Mouse (Mus musculus): ENCODE measurements around the gene Adcy7. TPM values are rescaled to one million over a fixed set of nuclear protein-coding genes. Genes with fewer than 3 reads are reported as not detected.
A peak's percentile ranks its signal among the peaks of the same experiment; 100 is the strongest.

Adcy7 gene
- polyA plus RNA-seq, 1 experiment from 2014 or later: 1.7 TPM

DNA sequence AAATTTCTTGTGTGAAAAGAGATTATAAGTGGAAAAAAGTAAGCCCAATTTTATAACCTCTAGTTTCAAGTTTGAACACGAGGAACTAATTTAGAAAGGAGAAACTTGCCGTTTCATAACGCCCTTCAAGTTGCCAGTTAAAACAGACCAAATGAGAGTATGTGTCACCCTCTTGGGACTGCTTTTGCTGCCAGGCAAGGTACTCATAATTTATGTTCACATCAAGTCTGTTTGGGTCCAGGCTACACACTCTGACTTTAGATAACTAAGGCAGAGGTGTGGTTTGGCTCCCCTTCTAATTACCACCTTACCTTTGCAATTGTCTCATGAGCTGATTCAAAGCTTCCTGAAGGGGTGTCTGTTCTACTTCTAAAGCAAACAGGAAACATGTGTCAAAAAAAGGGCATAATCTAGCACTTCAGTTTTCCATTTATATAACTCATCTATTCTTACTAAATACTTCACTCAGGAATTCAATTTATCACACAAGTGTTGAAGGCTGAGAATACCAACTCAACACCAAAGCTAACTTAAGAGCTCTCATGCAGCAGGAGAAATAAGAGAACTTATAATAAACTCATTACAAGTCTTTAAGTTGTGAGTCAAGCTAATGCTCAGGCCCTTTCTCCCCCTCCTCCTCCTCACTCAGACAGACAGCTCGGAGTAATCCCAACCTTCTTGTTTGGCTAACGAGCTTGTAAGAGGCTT lies 85.2 kb downstream of the Adcy7 start:
- no peak overlapping the region for H3K4me3 ChIP-seq (replicated peaks)
- WGBS: 73% methylated on average over 5 of the region's 5 CpGs
- no peak for ATAC-seq
- H3K9ac ChIP-seq (replicated peaks): no peak overlapping the region
- H3K4me2 ChIP-seq (replicated peaks): no peak overlapping the region
- peaks cover 29% of the 10 kb centered on the region for H3K4me1 ChIP-seq (replicated peaks)
- no peaks in the 10 kb centered on the region for H3K9me3 ChIP-seq
- peaks cover 65% of the 10 kb centered on the region for H3K36me3 ChIP-seq
- no peak overlapping the region for H3K27ac ChIP-seq
- no peaks in the 10 kb centered on the region for H3K27me3 ChIP-seq

GRCm38 (mm10) chr8:88357946-88358345 lies 85.7 kb downstream of the Adcy7 start:
- peaks cover 59% of the 10 kb centered on the region for H3K36me3 ChIP-seq
- no peak overlapping the region for H3K4me2 ChIP-seq (replicated peaks)
- ATAC-seq: no peak
- H3K9me3 ChIP-seq: no peaks in the 10 kb centered on the region
- WGBS: 83% methylated on average over 5 of the region's 5 CpGs
- H3K4me3 ChIP-seq (replicated peaks): no peak overlapping the region
- peaks cover 29% of the 10 kb centered on the region for H3K4me1 ChIP-seq (replicated peaks)
- H3K9ac ChIP-seq (replicated peaks): no peak overlapping the region
- H3K27ac ChIP-seq: no peak overlapping the region
- no peaks in the 10 kb centered on the region for H3K27me3 ChIP-seq

DNA sequence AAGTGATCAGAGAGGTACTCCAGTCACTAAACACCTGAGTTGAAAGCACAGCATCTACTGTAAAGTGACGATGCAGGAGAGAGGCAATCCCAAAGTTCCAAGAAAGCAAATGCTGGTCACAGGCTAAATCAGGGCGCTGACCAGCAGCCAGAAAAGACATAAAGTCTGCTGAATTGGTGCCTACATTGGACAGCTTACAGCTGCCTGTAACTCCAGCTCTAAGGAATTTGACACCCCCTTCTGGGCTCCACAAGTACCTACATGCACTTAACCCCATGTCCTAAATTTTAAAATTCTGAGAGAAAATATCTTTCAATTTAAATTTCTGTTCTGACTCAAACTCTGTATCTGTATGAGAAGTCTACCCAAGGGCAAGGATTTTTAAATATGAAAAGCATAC lies 87.8 kb downstream of the Adcy7 start:
- no peak overlapping the region for H3K27ac ChIP-seq
- ATAC-seq: no peak
- H3K27me3 ChIP-seq: no peaks in the 10 kb centered on the region
- 94% methylated on average over 2 of the region's 2 CpGs for WGBS
- H3K9ac ChIP-seq (replicated peaks): no peak overlapping the region
- H3K4me3 ChIP-seq (replicated peaks): peak overlapping the region; percentile 99
- H3K9me3 ChIP-seq: no peaks in the 10 kb centered on the region
- H3K36me3 ChIP-seq: peaks cover 41% of the 10 kb centered on the region
- peaks cover 29% of the 10 kb centered on the region for H3K4me1 ChIP-seq (replicated peaks)
- H3K4me2 ChIP-seq (replicated peaks): peak overlapping the region; percentile 98

DNA sequence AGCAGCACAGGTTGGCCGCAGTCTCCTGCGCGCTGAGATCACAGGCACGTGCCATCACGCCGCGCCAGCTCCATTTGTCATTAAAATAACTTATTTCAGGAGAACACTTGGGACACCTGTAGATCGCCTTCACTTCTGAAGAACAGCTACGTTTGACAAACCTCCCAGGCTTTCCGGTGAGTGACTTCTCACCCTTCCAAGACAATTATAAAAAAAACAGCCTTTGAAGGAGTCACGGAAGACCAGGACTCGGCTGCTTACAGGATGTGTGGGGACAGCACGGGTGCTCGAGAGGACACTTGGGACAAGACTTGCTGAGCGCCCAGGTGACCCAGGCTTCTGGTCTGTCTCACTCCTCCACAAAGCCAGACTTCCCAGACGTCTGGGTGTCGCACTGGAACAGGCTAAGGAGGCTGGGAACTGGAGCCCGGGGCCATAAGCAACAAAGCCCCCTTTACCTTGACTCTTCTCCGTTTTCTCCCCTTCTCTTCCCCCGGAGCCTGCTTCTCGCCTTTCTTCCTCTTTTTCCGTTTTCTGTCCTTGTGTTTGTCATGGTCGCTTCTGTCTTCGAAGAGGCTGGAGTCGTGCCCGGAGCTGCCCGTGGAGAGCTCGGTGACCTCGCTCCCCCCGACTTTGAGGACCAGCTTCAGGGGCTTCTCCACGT lies 89.0 kb downstream of the Adcy7 start:
- Histone ChIP-seq H3K27ac (peak overlapping the region; percentile 88), H3K36me3 (peaks cover 29% of the 10 kb centered on the region), H3K9me3 (no peaks in the 10 kb centered on the region), H3K4me3 (replicated peaks) (peak overlapping the region; percentile 99), H3K4me1 (replicated peaks) (peaks cover 29% of the 10 kb centered on the region), H3K4me2 (replicated peaks) (peak overlapping the region; percentile 98), H3K9ac (replicated peaks) (peak overlapping the region; percentile 98), H3K27me3 (no peaks in the 10 kb centered on the region)
- ATAC-seq: peak; percentile 44; the same call in 1 of the 2 replicates
- WGBS: 3% methylated on average over 31 of the region's 31 CpGs

GRCm38 (mm10) chr8:88361708-88362428 lies 89.7 kb downstream of the Adcy7 start, which contains the start of gene Brd7:
Brd7 (minus strand) TSS chr8:88362194.
- H3K9ac ChIP-seq (replicated peaks): peak within 1 kb of the TSS; percentile 98
- WGBS: under 1% methylated on average over 79 of the region's 91 CpGs
- peaks cover 29% of the 10 kb centered on the region for H3K4me1 ChIP-seq (replicated peaks)
- H3K36me3 ChIP-seq: peaks cover 22% of the 10 kb centered on the region
- H3K4me2 ChIP-seq (replicated peaks): peak within 1 kb of the TSS; percentile 98
- no peaks in the 10 kb centered on the region for H3K9me3 ChIP-seq
- no peaks in the 10 kb centered on the region; the same call in 1 of the 2 replicates for H3K27me3 ChIP-seq
- H3K27ac ChIP-seq: peak within 1 kb of the TSS; percentile 88
- peak within 1 kb of the TSS; percentile 99 for H3K4me3 ChIP-seq (replicated peaks)
- ATAC-seq: peak; percentile 94

- Histone ChIP-seq H3K36me3 (peaks cover 15% of the 10 kb centered on the region), H3K27me3 (no peaks in the 10 kb centered on the region; the same call in 1 of the 2 replicates), H3K4me1 (replicated peaks) (peaks cover 29% of the 10 kb centered on the region), H3K9me3 (no peaks in the 10 kb centered on the region), H3K9ac (replicated peaks) (peak overlapping the region; percentile 98; the same call in 1 of the 2 replicates), H3K4me2 (replicated peaks) (peak overlapping the region; percentile 98), H3K27ac (no peak overlapping the region), H3K4me3 (replicated peaks) (peak overlapping the region; percentile 99)
- ATAC-seq: no peak; the same call in 1 of the 2 replicates
- 43% methylated on average over 11 of the region's 11 CpGs for WGBS
Measured at GRCm38 (mm10) chr8:88362446-88363150, 90.4 kb downstream of the Adcy7 start.

- Histone ChIP-seq H3K9ac (replicated peaks) (no peak overlapping the region), H3K36me3 (no peaks in the 10 kb centered on the region), H3K27me3 (peaks cover 3% of the 10 kb centered on the region; the same call in 1 of the 2 replicates), H3K4me1 (replicated peaks) (0 out of 2 replicates have a peak, but pooled peaks cover 4% of the 10 kb centered on the region), H3K4me3 (replicated peaks) (no peak overlapping the region), H3K4me2 (replicated peaks) (no peak overlapping the region), H3K9me3 (no peaks in the 10 kb centered on the region), H3K27ac (no peak overlapping the region)
- WGBS: 18% methylated on average over 6 of the region's 6 CpGs
- ATAC-seq: peak; percentile 68; the same call in 1 of the 2 replicates
Measured at GRCm38 (mm10) chr8:88369221-88369620, 97.0 kb downstream of the Adcy7 start.

GRCm38 (mm10) chr8:88369805-88370204 lies 97.6 kb downstream of the Adcy7 start:
- H3K36me3 ChIP-seq: no peaks in the 10 kb centered on the region
- H3K27me3 ChIP-seq: peaks cover 3% of the 10 kb centered on the region; the same call in 1 of the 2 replicates
- H3K4me1 ChIP-seq (replicated peaks): 0 out of 2 replicates have a peak, but pooled peaks cover 4% of the 10 kb centered on the region
- 62% methylated on average over 3 of the region's 3 CpGs for WGBS
- H3K9ac ChIP-seq (replicated peaks): no peak overlapping the region
- no peak overlapping the region for H3K4me2 ChIP-seq (replicated peaks)
- H3K4me3 ChIP-seq (replicated peaks): no peak overlapping the region
- no peak for ATAC-seq
- H3K27ac ChIP-seq: no peak overlapping the region
- H3K9me3 ChIP-seq: no peaks in the 10 kb centered on the region

DNA sequence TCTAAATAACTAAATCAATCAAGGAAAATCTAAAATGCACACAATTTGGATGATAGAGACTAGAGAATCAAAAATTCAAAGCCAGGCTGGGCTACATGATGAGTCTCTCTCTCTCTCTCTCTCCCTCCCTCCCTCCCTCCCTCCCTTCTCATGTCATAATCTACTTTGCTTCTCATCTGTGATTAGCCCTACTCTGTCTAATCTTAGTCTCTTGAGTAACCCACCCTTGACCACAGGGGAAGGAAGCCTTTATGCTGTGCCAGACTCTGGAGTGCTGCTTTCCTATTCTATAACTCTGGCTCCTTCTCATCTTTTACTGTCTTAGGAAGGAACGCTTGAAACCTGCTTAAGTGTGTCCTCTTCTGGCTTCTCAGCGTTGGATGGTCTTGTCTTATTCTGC lies 99.3 kb downstream of the Adcy7 start:
- peaks cover 3% of the 10 kb centered on the region; the same call in 1 of the 2 replicates for H3K27me3 ChIP-seq
- 84% methylated on average over 2 of the region's 2 CpGs for WGBS
- H3K36me3 ChIP-seq: no peaks in the 10 kb centered on the region
- peaks cover 13% of the 10 kb centered on the region for H3K4me1 ChIP-seq (replicated peaks)
- no peaks in the 10 kb centered on the region for H3K9me3 ChIP-seq
- no peak overlapping the region for H3K4me3 ChIP-seq (replicated peaks)
- ATAC-seq: no peak
- no peak overlapping the region for H3K27ac ChIP-seq
- H3K9ac ChIP-seq (replicated peaks): no peak overlapping the region
- H3K4me2 ChIP-seq (replicated peaks): no peak overlapping the region

DNA sequence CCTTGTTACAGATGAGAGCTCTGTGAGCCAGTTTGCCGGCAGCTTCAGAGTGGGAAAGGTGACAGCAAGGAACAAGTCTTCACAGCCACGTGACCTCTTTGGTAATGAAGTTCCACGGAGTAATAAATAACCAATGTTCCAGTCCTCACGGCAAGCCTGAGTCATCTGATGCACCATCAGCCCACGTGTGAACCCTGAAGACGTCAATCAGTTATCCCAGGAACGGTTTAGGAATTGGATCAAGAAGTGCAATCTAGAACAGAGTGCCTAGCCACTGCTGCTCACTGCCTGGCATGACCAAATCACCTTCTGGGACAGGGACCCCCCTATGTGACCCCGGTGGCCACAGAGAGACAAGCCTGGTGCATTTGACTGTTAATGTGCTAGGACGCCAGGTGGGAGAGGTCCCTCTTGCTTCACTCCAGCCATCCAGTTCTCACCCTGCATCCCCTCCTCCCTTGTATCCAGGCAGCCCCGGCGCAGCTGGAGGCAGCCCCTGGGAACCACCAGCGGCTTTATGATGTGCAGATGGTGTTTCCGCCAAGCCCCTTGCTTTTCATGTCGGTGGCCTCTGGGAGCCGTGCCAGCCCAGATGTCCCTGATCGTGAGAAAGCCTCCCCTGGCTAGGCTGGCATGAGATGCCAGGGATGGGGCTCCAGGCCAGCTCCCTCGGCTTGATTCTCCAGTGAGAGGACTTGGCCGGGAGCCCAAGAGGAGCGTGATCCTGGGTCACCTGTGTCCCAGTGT lies 104.8 kb downstream of the Adcy7 start:
- peaks cover 23% of the 10 kb centered on the region for H3K4me1 ChIP-seq (replicated peaks)
- 54% methylated on average over 19 of the region's 19 CpGs for WGBS
- ATAC-seq: peak; percentile 86
- no peaks in the 10 kb centered on the region for H3K9me3 ChIP-seq
- H3K9ac ChIP-seq (replicated peaks): no peak overlapping the region
- no peak overlapping the region for H3K4me3 ChIP-seq (replicated peaks)
- no peak overlapping the region for H3K4me2 ChIP-seq (replicated peaks)
- no peaks in the 10 kb centered on the region for H3K36me3 ChIP-seq
- no peak overlapping the region for H3K27ac ChIP-seq
- H3K27me3 ChIP-seq: 0 out of 2 replicates have a peak, but pooled peaks cover 3% of the 10 kb centered on the region

Data from midbrain, embryonic 13.5 days (tissue).